Comparison of ENCODE assay signal across 16 mouse cellular contexts in the genomic region with DNA sequence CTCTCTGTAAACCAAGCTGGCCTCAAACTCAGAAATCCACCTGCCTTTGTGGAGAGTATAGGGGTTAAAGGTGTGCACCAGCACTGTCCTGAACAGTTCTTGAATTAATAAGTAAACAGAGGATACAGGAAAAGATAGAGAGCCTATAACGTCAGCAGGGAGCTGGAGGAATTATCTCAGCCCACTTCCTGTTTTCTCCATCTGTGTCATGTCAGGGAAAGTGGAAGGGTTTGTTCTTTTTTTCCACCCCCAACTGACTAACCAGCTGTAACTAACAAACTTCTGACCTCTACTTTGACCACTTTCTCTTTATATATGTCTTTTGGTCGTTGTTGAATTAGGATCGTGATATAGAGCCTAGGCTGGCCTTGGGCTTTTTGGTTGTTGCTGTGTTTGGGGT. TPM values are rescaled to one million over a fixed set of nuclear protein-coding genes. Genes with fewer than 3 reads are reported as not detected.
DNase-seq lines count a peak whose midpoint lies in the region; ATAC-seq and TF ChIP-seq lines count a peak whose summit lies in the region.
"Had no signal": no experiment of that assay in that cellular context is flagged by ENCODE, and none has a peak within 500 bp of the region (broad histone marks: within the 10 kb centered on the region; RNA-seq: fewer than 3 reads in every experiment).

No protein-coding gene starts in this region.

- WGBS in kidney, embryonic 15.5 days = 44% methylated on average over 3 of the region's 3 CpGs

- no peak overlapping the region for H3K4me3 ChIP-seq in kidney, embryonic 15.5 days (replicated peaks)
- H3K4me3 ChIP-seq in MEL (ENCODE audit: control insufficient read depth in 1 of 2, insufficient read depth in 1 of 2, low read depth in 2 of 2, low read length in 2 of 2) = peak overlapping the region in 1 of 2 experiments; percentile 38; a peak in 2 of 4 replicates
- H3K4me3 ChIP-seq in left cerebral cortex, adult 2 months = no peak overlapping the region
- H3K4me3 ChIP-seq: forebrain, embryonic 15.5 days; midbrain, embryonic 13.5 days had no signal

- no peak for TF ChIP-seq RAD21 in MEL (IDR thresholded peaks at IDR 0.05; ENCODE audit: low read depth, low read length)

- intact Hi-C loops in left cerebral cortex, adult 2 months (cut with DNase I) = no loop called here

- no peak for DNase-seq in kidney, adult 8-10 months
- DNase-seq in A20 (ENCODE audit: low read depth, low spot score) (peak; percentile 27), MEL (ENCODE audit: low read depth, low spot score) (peak; percentile 60)
- peak; percentile 11 for DNase-seq in induced T-regulatory cell, adult 2 months (ENCODE audit: low read depth)
- DNase-seq in left cerebral cortex, adult 2 months (ENCODE audit: extremely low spot score in 1 of 2, low spot score in 2 of 2) = no peak
- DNase-seq in adrenal gland, postnatal 10 days = no peak
- DNase-seq: cerebellum, adult 18-20 months; gastrocnemius, postnatal 14 days; layer of hippocampus, adult 9-11 months; left cerebral cortex, postnatal 4 days; thymus, postnatal 36 days had no signal

- no peak overlapping the region for H3K9ac ChIP-seq in kidney, embryonic 15.5 days
- H3K9ac ChIP-seq in MEL (ENCODE audit: control insufficient read depth, low read depth, low read length, poor library complexity, severe bottlenecking) = no peak overlapping the region
- H3K9ac ChIP-seq: forebrain, embryonic 15.5 days; midbrain, embryonic 13.5 days had no signal

- H3K4me1 ChIP-seq in kidney, embryonic 15.5 days = no peaks in the 10 kb centered on the region
- H3K4me1 ChIP-seq in MEL (ENCODE audit: control insufficient read depth in 1 of 2, insufficient read depth in 2 of 2, low read length in 2 of 2) = peaks cover 0 to 2% of the 10 kb centered on the region in 2 experiments; a peak in 3 of 4 replicates
- H3K4me1 ChIP-seq: forebrain, embryonic 15.5 days; midbrain, embryonic 13.5 days had no signal

- H3K36me3 ChIP-seq in kidney, embryonic 15.5 days = no peaks in the 10 kb centered on the region
- peaks cover 0 to 4% of the 10 kb centered on the region in 2 experiments; a peak in 2 of 4 replicates for H3K36me3 ChIP-seq in MEL (ENCODE audit: control insufficient read depth in 1 of 2, insufficient read depth in 2 of 2, low read length in 2 of 2)
- H3K36me3 ChIP-seq: forebrain, embryonic 15.5 days; midbrain, embryonic 13.5 days had no signal

- H3K79me2 ChIP-seq in MEL (ENCODE audit: control insufficient read depth, insufficient read depth, low read length, poor library complexity) = peaks cover 3% of the 10 kb centered on the region

- TF ChIP-seq POLR2A in MEL (IDR thresholded peaks at IDR 0.05; ENCODE audit: control insufficient read depth in 1 of 2, insufficient read depth in 1 of 2, low read depth in 1 of 2, low read length in 2 of 2, poor library complexity in 1 of 2) = no peak

- no peaks in the 10 kb centered on the region for H3K27me3 ChIP-seq in kidney, embryonic 15.5 days
- no peaks in the 10 kb centered on the region for H3K27me3 ChIP-seq in MEL (ENCODE audit: control insufficient read depth in 1 of 2, insufficient read depth in 2 of 2, low read length in 2 of 2)
- H3K27me3 ChIP-seq: forebrain, embryonic 15.5 days; midbrain, embryonic 13.5 days had no signal

- no peaks in the 10 kb centered on the region for H3K9me3 ChIP-seq in kidney, embryonic 15.5 days (replicated peaks)
- no peaks in the 10 kb centered on the region for H3K9me3 ChIP-seq in MEL (replicated peaks; ENCODE audit: insufficient read depth, low read length)
- H3K9me3 ChIP-seq: forebrain, embryonic 15.5 days; midbrain, embryonic 13.5 days had no signal

- 0 out of 2 replicates have a peak overlapping the region, but pooled peaks have one; percentile 18 for H3K27ac ChIP-seq in kidney, embryonic 15.5 days
- H3K27ac ChIP-seq in MEL (ENCODE audit: control insufficient read depth, low read depth, low read length) = peak overlapping the region; percentile 9; the same call in 1 of the 2 replicates
- no peak overlapping the region for H3K27ac ChIP-seq in left cerebral cortex, adult 2 months
- H3K27ac ChIP-seq: forebrain, embryonic 15.5 days; hindbrain, postnatal 0 days; midbrain, embryonic 13.5 days; stomach, postnatal 0 days had no signal

- TF ChIP-seq CTCF in MEL (IDR thresholded peaks at IDR 0.05 in 2 of 3, conservative IDR thresholded peaks at IDR 0.05 in 1 of 3; ENCODE audit: control insufficient read depth in 1 of 3, insufficient read depth in 1 of 3, low read depth in 2 of 3, low read length in 3 of 3, poor library complexity in 1 of 3, severe bottlenecking in 1 of 3) = no peak
- no peak for TF ChIP-seq CTCF in left cerebral cortex, adult 2 months (IDR thresholded peaks at IDR 0.05)

- no peak overlapping the region for H3K4me2 ChIP-seq in kidney, embryonic 15.5 days
- H3K4me2 ChIP-seq: forebrain, embryonic 15.5 days; midbrain, embryonic 13.5 days had no signal

- ATAC-seq in kidney, embryonic 15.5 days (replicated peaks; ENCODE audit: low FRiP score) = no peak
- ATAC-seq: forebrain, embryonic 15.5 days; hindbrain, postnatal 0 days; midbrain, embryonic 13.5 days had no signal

- peak; percentile 46 to 49; a peak in 2 of 4 replicates for TF ChIP-seq EP300 in MEL (IDR thresholded peaks at IDR 0.05; ENCODE audit: low read depth in 1 of 2, low read length in 2 of 2)

TF ChIP-seq in MEL, 35 proteins besides CTCF, POLR2A, EP300 and RAD21:
- no peak for TF ChIP-seq E2F4 (IDR thresholded peaks at IDR 0.05; ENCODE audit: borderline replicate concordance, low read depth, low read length)
- TF ChIP-seq ZKSCAN1 (IDR thresholded peaks at IDR 0.05; ENCODE audit: low read depth, low read length) = no peak
- no peak for TF ChIP-seq JUND (IDR thresholded peaks at IDR 0.05; ENCODE audit: low read depth, low read length)
- no peak for TF ChIP-seq SMC3 (IDR thresholded peaks at IDR 0.05; ENCODE audit: low read depth, low read length)
- TF ChIP-seq CHD1 (IDR thresholded peaks at IDR 0.05; ENCODE audit: low read depth, low read length) = no peak
- TF ChIP-seq TCF12 (IDR thresholded peaks at IDR 0.05; ENCODE audit: low read depth, low read length) = 0 out of 2 replicates have a peak, but pooled peaks have one; percentile 14
- TF ChIP-seq TBP (IDR thresholded peaks at IDR 0.05; ENCODE audit: low read depth, low read length) = no peak
- TF ChIP-seq SIN3A (IDR thresholded peaks at IDR 0.05; ENCODE audit: low read length) = peak; percentile 46; the same call in 1 of the 2 replicates
- TF ChIP-seq GABPA (IDR thresholded peaks at IDR 0.05; ENCODE audit: low read depth, low read length) = no peak
- no peak for TF ChIP-seq ZC3H11A (IDR thresholded peaks at IDR 0.05; ENCODE audit: low read depth, low read length)
- 0 out of 2 replicates have a peak, but pooled peaks have one; percentile 12 for TF ChIP-seq RCOR1 (IDR thresholded peaks at IDR 0.05; ENCODE audit: low read depth, low read length)
- no peak for TF ChIP-seq ZNF384 (IDR thresholded peaks at IDR 0.05; ENCODE audit: low read depth, low read length)
- no peak for TF ChIP-seq POLR2AphosphoS5 (IDR thresholded peaks at IDR 0.05; ENCODE audit: borderline replicate concordance, low read depth, low read length)
- peak; percentile 87 for TF ChIP-seq ETS1 (IDR thresholded peaks at IDR 0.05; ENCODE audit: low read depth, low read length)
- peak; percentile 38; the same call in 1 of the 2 replicates for TF ChIP-seq GATA1 (IDR thresholded peaks at IDR 0.05; ENCODE audit: low read depth, low read length)
- no peak for TF ChIP-seq KAT2A (conservative IDR thresholded peaks at IDR 0.05; ENCODE audit: low read depth, low read length)
- TF ChIP-seq MXI1 (IDR thresholded peaks at IDR 0.05; ENCODE audit: low read depth, low read length) = no peak

RNA-seq across cellular contexts. Expression of gene Lamp2, which starts 4.6 kb away (rescaled TPM):
- 154 and 157 TPM in 2 replicates for polyA plus RNA-seq in kidney, embryonic 15.5 days (2015; fragmentation: Nextera tagmentation; extraction: Ambion mirVana)
- total RNA-seq in MEL (2012; rRNA removed) = 20.6 and 23.1 TPM in 2 replicates
- polyA plus RNA-seq in MEL (2012; ENCODE audit: insufficient read depth in 1 of 2, insufficient read length in 2 of 2, low read depth in 1 of 2, low replicate concordance in 2 of 2, missing spikeins in 1 of 2) = 10 to 100 TPM; 28.9 to 80.5 TPM
- 10 to 100 TPM; 66.9 to 75.4 TPM for total RNA-seq in left cerebral cortex, adult 2 months (2021)
- 100 to 1,000 TPM; 166 to 197 TPM for total RNA-seq in adrenal gland, postnatal 10 days (2021)

Comparison
In these comparisons a context has a peak if more than half of its experiments do, and no peak if none do; other contexts are left out.
1. DNase-seq: peak in A20 (single experiment), MEL (single experiment) and induced T-regulatory cell, adult 2 months (single experiment); none in kidney, adult 8-10 months (0 of 2), left cerebral cortex, adult 2 months (0 of 2) and adrenal gland, postnatal 10 days (single experiment).